Mouse (Mus musculus) midbrain, postnatal 0 days (tissue): ENCODE measurements around the gene Amhr2. TPM values are rescaled to one million over a fixed set of nuclear protein-coding genes. Genes with fewer than 3 reads are reported as not detected.

Source experiments
- ATAC-seq: fragments of 200-750 bp; cut with Nextera tagmentation; 2 replicates; pipeline ENCODE4 v1.8.0; 2017; ENCODE audit warnings: moderate number of reproducible peaks, mild to moderate bottlenecking, moderate TSS enrichment, moderate library complexity; ENCODE audit not compliant: low FRiP score
- DNase-seq: peaks from one replicate; pipeline ENCODE4 v3.0.0-alpha.2; 2015; ENCODE audit warnings: low spot score
- H3K27ac ChIP-seq: fragments of 300-500 bp; sonication (generic); 2 replicates; pipeline ENCODE4 v1.5.1; 2014; ENCODE audit warnings: low read depth, mild to moderate bottlenecking, low read length, mixed read lengths
- H3K27me3 ChIP-seq: fragments of 300-500 bp; sonication (generic); 2 replicates; pipeline ENCODE4 v1.6.1; 2014; ENCODE audit warnings: low read length, control low read depth, mixed read lengths; ENCODE audit not compliant: insufficient read depth
- H3K36me3 ChIP-seq: fragments of 300-500 bp; sonication (generic); 2 replicates; pipeline ENCODE4 v1.6.1; 2014; ENCODE audit warnings: low read length, control low read depth, mixed read lengths; ENCODE audit not compliant: insufficient read depth
- H3K4me1 ChIP-seq: fragments of 300-500 bp; sonication (generic); 2 replicates; pipeline ENCODE4 v1.6.1; 2014; ENCODE audit warnings: mild to moderate bottlenecking, control low read depth, antibody characterized with exemption, low read length, mixed read lengths; ENCODE audit not compliant: insufficient read depth
- H3K4me2 ChIP-seq: fragments of 300-500 bp; sonication (generic); 2 replicates; pipeline ENCODE4 v1.6.1; 2014; ENCODE audit warnings: low read depth, mild to moderate bottlenecking, low read length, mixed read lengths; ENCODE audit not compliant: poor library complexity, severe bottlenecking
- H3K4me3 ChIP-seq: fragments of 300-500 bp; sonication (generic); 2 replicates; pipeline ENCODE4 v1.5.1; 2014; ENCODE audit warnings: low read depth, mild to moderate bottlenecking, low read length, moderate library complexity
- H3K9ac ChIP-seq: fragments of 300-500 bp; sonication (generic); replicated peaks from 2 replicates; pipeline ENCODE4 v1.6.1; 2014; ENCODE audit warnings: mild to moderate bottlenecking, low read length, moderate library complexity, mixed read lengths; ENCODE audit not compliant: poor library complexity, severe bottlenecking
- H3K9me3 ChIP-seq: fragments of 300-500 bp; sonication (generic); 2 replicates; pipeline ENCODE4 v1.6.1; 2016; ENCODE audit warnings: low read length, control low read depth
- CTCF ChIP-seq: IDR thresholded peaks from 2 replicates; pipeline ENCODE4 v1.5.1; 2016; ENCODE audit warnings: antibody characterized with exemption, mild to moderate bottlenecking
- WGBS: fragments of 180-500 bp; shearing (Covaris S2); extraction: QIAGEN DNeasy Blood & Tissue Kit; methylation state at CpG from one replicate; pipeline ENCODE4 v1.1.7; 2014; 5-methylcytosine and 5-hydroxymethylcytosine counted together
- polyA plus RNA-seq: library from polyadenylated mRNA; unstranded; fragments of >200 nt; fragmentation: Nextera tagmentation; extraction: Ambion mirVana; gene quantifications from 2 replicates; pipeline ENCODE4 v1.2.1, GENCODE M21; 2015
- total RNA-seq: library from RNA; depleted of rRNA; stranded (reverse); fragments of >200 nt; gene quantifications from 2 replicates; pipeline ENCODE4 v1.2.3, GENCODE M21; 2014

The Amhr2 gene
- total and polyA plus RNA-seq, 2 experiments from 2014 or later, result 0.38 to 0.60 TPM

GRCm38 (mm10) chr15:102485853-102486252, 40.7 kb downstream of the Amhr2 start:
- TF ChIP-seq CTCF, result no peak
- no peak for DNase-seq
- Histone ChIP-seq H3K27me3 (no peaks in the 10 kb centered on the region), H3K36me3 (peaks cover 51% of the 10 kb centered on the region), H3K4me2 (no peak overlapping the region), H3K9ac (no peak overlapping the region), H3K27ac (no peak overlapping the region), H3K4me1 (no peaks in the 10 kb centered on the region), H3K9me3 (no peaks in the 10 kb centered on the region), H3K4me3 (no peak overlapping the region)
- 94% methylated on average over 12 of the region's 12 CpGs for WGBS
- ATAC-seq, result no peak

GRCm38 (mm10) chr15:102487664-102488063, 42.5 kb downstream of the Amhr2 start:
- 86% methylated on average over 1 of the region's 1 CpGs for WGBS
- no peak for TF ChIP-seq CTCF

DNA sequence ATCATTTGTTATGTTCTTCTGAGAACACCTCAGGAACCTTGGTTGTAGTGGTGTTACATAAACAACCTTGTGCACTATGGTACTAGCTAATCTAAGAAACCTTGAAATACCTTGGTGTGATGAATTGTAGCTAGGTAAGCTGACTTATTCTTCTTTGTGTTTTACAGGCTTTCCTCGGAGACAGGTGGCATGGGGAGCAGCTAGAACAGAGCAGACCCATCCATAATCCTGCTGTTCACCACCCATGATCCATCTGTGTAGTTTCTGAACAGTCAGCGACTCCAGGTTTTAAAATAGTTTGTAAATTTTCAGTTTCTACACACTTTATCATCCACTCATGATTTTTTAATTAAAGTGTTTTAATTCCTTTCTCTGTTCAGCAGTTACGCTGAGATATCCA, 53.2 kb downstream of the Amhr2 start:
- H3K4me2 ChIP-seq, result no peak overlapping the region
- no peak overlapping the region for H3K27ac ChIP-seq
- no peaks in the 10 kb centered on the region for H3K9me3 ChIP-seq
- H3K27me3 ChIP-seq, result no peaks in the 10 kb centered on the region
- TF ChIP-seq CTCF, result no peak
- peaks cover 55% of the 10 kb centered on the region for H3K36me3 ChIP-seq
- ATAC-seq (no peak), DNase-seq (no peak)
- no peak overlapping the region for H3K4me3 ChIP-seq
- WGBS, result 83% methylated on average over 3 of the region's 3 CpGs
- H3K9ac ChIP-seq, result no peak overlapping the region
- no peaks in the 10 kb centered on the region for H3K4me1 ChIP-seq

More at GRCm38 (mm10) chr15:102487664-102488063, 42.5 kb downstream of the Amhr2 start:
- H3K9ac ChIP-seq, result no peak overlapping the region
- no peak overlapping the region for H3K4me2 ChIP-seq
- DNase-seq (no peak), ATAC-seq (no peak)
- H3K27me3 ChIP-seq, result no peaks in the 10 kb centered on the region
- H3K4me1 ChIP-seq, result no peaks in the 10 kb centered on the region
- H3K36me3 ChIP-seq, result peaks cover 54% of the 10 kb centered on the region
- no peak overlapping the region for H3K4me3 ChIP-seq
- no peak overlapping the region for H3K27ac ChIP-seq
- H3K9me3 ChIP-seq, result no peaks in the 10 kb centered on the region

DNA sequence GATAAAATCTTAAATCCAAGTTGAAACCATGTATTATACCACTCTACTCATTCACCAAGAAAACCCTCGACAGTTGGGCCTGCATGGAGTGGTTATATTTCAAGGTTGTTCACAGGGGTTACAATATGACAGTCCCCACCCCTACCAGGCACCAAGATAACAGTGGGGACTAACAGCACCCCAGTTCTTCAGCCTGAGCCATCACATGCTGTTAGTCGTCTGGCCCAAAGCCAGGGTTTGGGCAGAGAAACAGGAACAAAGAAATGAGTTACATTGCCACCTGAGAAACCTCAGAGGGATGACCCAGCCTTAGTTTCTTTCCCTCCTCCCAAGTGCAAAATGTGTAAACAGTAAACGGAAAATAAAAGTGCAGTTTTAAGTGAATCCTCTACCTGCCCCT, 54.2 kb downstream of the Amhr2 start:
- ATAC-seq (no peak), DNase-seq (no peak)
- H3K9me3 ChIP-seq, result no peaks in the 10 kb centered on the region
- H3K27me3 ChIP-seq, result no peaks in the 10 kb centered on the region
- no peak overlapping the region for H3K4me3 ChIP-seq
- no peak overlapping the region for H3K4me2 ChIP-seq
- no peaks in the 10 kb centered on the region for H3K4me1 ChIP-seq
- no peak overlapping the region for H3K27ac ChIP-seq
- 76% methylated on average over 3 of the region's 3 CpGs for WGBS
- TF ChIP-seq CTCF, result no peak
- peaks cover 58% of the 10 kb centered on the region for H3K36me3 ChIP-seq
- H3K9ac ChIP-seq, result no peak overlapping the region

DNA sequence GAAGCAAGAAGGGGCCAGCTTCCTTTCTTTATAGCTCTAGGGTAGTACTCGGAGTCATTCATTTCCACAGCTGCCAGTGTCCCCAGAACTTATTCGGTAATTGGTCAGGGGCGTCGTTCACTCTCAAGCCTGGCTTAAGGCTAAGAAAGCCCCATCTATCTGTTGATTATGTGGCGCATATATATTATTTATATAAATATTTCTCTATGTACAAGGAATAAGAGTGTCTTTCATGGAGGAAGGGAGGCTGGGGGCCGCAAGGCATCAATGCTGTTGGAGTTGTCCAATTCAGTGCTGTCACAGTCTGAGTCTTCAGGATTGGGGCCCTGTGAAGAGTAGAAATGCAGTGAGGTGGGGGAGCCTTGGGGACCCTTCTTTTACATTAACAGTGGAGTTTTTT, 54.7 kb downstream of the Amhr2 start:
- H3K4me2 ChIP-seq, result no peak overlapping the region
- no peak overlapping the region for H3K4me3 ChIP-seq
- H3K27ac ChIP-seq, result no peak overlapping the region
- peaks cover 59% of the 10 kb centered on the region for H3K36me3 ChIP-seq
- ATAC-seq (no peak), DNase-seq (no peak)
- H3K9me3 ChIP-seq, result no peaks in the 10 kb centered on the region
- H3K4me1 ChIP-seq, result no peaks in the 10 kb centered on the region
- WGBS, result 89% methylated on average over 6 of the region's 6 CpGs
- H3K9ac ChIP-seq, result no peak overlapping the region
- TF ChIP-seq CTCF, result no peak
- no peaks in the 10 kb centered on the region for H3K27me3 ChIP-seq

DNA sequence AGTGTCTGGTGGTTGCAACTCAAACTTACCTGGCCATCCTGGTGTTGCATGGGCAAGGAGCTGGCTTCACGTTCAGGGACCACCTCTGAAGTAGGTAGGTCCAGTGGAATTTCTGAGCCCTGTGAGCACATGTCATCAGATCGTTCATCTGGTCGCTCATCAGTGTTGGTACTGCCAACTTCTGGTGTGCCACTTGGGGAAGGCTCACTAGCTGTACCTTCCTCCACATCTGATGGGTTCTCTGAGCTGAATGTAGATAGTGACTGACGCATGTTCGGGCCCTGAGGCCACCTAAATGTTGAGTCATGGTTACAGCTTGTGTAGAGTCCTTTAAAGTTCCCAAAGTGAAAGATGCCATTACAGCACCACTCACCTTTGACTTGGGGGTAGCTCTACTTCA, 55.3 kb downstream of the Amhr2 start:
- no peak for DNase-seq
- H3K4me1 ChIP-seq, result no peaks in the 10 kb centered on the region
- H3K4me2 ChIP-seq, result no peak overlapping the region
- WGBS, result 89% methylated on average over 5 of the region's 5 CpGs
- no peaks in the 10 kb centered on the region for H3K27me3 ChIP-seq
- H3K4me3 ChIP-seq, result no peak overlapping the region
- H3K27ac ChIP-seq, result no peak overlapping the region
- no peak for ATAC-seq
- H3K36me3 ChIP-seq, result peaks cover 65% of the 10 kb centered on the region
- H3K9ac ChIP-seq, result no peak overlapping the region
- TF ChIP-seq CTCF, result no peak
- no peaks in the 10 kb centered on the region for H3K9me3 ChIP-seq
